Mouse (Mus musculus) cerebellum, adult 2 months (tissue): Measurements from ENCODE around the gene Epc2.

Source experiments
- CTCF ChIP-seq: fragments of 200-500 bp; IDR thresholded peaks from 2 replicates; pipeline ENCODE4 v1.5.1; 2011; ENCODE audit warnings: low read depth, mild to moderate bottlenecking, control low read depth, low read length, moderate library complexity, borderline replicate concordance; ENCODE audit not compliant: insufficient read depth
- POLR2A ChIP-seq: fragments of 200-500 bp; IDR thresholded peaks from 2 replicates; pipeline ENCODE4 v1.6.1; 2011; ENCODE audit warnings: low read length, control low read depth, borderline replicate concordance; ENCODE audit not compliant: insufficient read depth

- TF ChIP-seq POLR2A (no peak), CTCF (no peak)
Observed at GRCm38 (mm10) chr2:49417018-49417604, 34.2 kb upstream of the Epc2 start.
